Mouse (Mus musculus): ENCODE measurements around the gene Ap1b1.

DNA sequence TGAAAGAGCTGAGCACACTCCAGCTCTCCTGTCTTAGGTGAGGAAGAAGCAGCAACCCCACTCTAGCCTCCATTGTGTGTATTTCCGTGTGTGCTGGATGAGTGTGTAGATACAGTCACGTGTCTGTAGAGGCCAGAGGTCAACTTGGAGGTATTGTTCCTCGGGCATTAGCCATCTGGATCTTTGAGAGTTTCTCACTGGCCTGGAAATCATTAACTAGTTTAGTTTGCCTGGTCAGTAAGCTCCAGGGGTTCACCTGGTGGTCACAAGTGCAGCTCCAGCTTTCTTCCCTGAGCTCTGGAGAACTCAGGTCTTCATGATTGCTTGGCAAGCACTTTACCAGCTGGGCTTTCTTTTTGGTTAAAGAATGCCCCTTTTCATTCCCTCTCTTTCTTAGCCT, 11.7 kb downstream of the Ap1b1 start:
- no peak for TF ChIP-seq PAX5 (IDR thresholded peaks at IDR 0.05; ENCODE audit: low read length)
- no peak for TF ChIP-seq EP300 (IDR thresholded peaks at IDR 0.05; ENCODE audit: low read length)
- no peak for TF ChIP-seq TCF12 (IDR thresholded peaks at IDR 0.05; ENCODE audit: low read depth, low read length)
- no peak for TF ChIP-seq CHD2 (IDR thresholded peaks at IDR 0.05; ENCODE audit: low read length)
- no peak for TF ChIP-seq CTCF (conservative IDR thresholded peaks at IDR 0.05 in 1 of 2, IDR thresholded peaks at IDR 0.05 in 1 of 2; ENCODE audit: low read depth in 2 of 2, low read length in 2 of 2)
- no peak for TF ChIP-seq TBP (conservative IDR thresholded peaks at IDR 0.05; ENCODE audit: low read depth, low read length)
- no peak for TF ChIP-seq USF2 (conservative IDR thresholded peaks at IDR 0.05; ENCODE audit: low read depth, low read length)
- no peak for TF ChIP-seq IRF4 (IDR thresholded peaks at IDR 0.05; ENCODE audit: low read depth, low read length)
- no peak for TF ChIP-seq E2F4 (IDR thresholded peaks at IDR 0.05; ENCODE audit: insufficient replicate concordance, low read depth, low read length)
- TF ChIP-seq POLR2A (IDR thresholded peaks at IDR 0.05; ENCODE audit: low read depth, low read length): no peak
- no peak for TF ChIP-seq HCFC1 (IDR thresholded peaks at IDR 0.05; ENCODE audit: low read depth, low read length)
- TF ChIP-seq RAD21 (IDR thresholded peaks at IDR 0.05; ENCODE audit: low read depth, low read length): no peak
- no peak for TF ChIP-seq SMC3 (IDR thresholded peaks at IDR 0.05; ENCODE audit: low read depth, low read length)
- no peak for TF ChIP-seq ZNF384 (IDR thresholded peaks at IDR 0.05; ENCODE audit: low read depth, low read length)

Measured in CH12.LX (cell line).